Mouse (Mus musculus): ENCODE measurements at regions not wholly inside any gene's neighbourhood (a gene's known extent, or its start where the extent isn't known, plus 50 kb on each side); places are given as distances from the start of the nearest gene placed in this dataset.
"Not testable (repeated sequence)": the region's sequence is repeated elsewhere in the genome, so short reads cannot be mapped to it uniquely, and the experiment has no call there.

DNA sequence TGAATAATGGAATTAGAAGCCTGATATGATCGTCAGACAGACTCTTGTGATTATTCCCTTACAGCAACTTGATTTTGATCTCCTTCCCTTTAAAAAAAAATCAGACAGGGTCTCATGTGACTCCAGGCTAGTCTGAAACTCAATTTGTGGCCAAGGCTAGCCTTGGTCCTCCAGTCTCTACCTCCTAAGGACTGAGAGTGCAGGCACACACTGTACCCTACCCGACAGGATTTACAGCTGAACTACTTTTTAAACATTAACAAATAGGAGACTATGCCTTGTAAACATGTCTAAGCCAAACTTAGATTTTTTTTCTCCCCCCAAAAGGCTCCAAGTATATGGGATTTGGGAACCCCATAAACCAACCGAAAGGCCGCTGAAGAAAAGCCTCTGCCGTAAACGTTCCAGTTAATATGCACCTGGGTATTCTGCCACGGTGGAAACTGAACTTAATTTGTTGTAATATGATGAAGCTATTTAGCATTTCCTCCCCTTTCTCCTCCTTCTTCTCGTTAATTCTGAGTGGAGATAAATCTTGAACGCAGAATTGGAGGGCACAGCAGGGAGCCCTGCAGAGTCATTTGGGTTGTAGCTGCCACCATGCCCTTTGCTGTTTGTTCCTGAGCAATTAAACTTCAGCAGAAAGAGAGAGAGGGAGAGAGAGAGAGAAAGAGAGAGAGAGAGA is 170.0 kb upstream of the Kit start:
- no peak overlapping the region for H3K9ac ChIP-seq (ENCODE audit: low read length)
- H3K27me3 ChIP-seq (ENCODE audit: control insufficient read depth, insufficient read depth, low read length): no peaks in the 10 kb centered on the region
- H3K27ac ChIP-seq (ENCODE audit: low read depth, low read length): no peak overlapping the region
- no peak overlapping the region for H3K4me2 ChIP-seq (ENCODE audit: low read depth, low read length, severe bottlenecking)
- H3K4me1 ChIP-seq (replicated peaks; ENCODE audit: control insufficient read depth, insufficient read depth, low read length): peaks cover 9% of the 10 kb centered on the region; the same call in 1 of the 2 replicates
- H3K9me3 ChIP-seq (ENCODE audit: control insufficient read depth, low read length): no peaks in the 10 kb centered on the region
- H3K36me3 ChIP-seq (ENCODE audit: control insufficient read depth, insufficient read depth, low read length): no peaks in the 10 kb centered on the region
- DNase-seq (ENCODE audit: low spot score): no peak
- H3K4me3 ChIP-seq (ENCODE audit: low read depth, low read length): no peak overlapping the region
- no peak for ATAC-seq (replicated peaks; ENCODE audit: low FRiP score)
- WGBS: 50% methylated on average over 9 of the region's 9 CpGs

DNA sequence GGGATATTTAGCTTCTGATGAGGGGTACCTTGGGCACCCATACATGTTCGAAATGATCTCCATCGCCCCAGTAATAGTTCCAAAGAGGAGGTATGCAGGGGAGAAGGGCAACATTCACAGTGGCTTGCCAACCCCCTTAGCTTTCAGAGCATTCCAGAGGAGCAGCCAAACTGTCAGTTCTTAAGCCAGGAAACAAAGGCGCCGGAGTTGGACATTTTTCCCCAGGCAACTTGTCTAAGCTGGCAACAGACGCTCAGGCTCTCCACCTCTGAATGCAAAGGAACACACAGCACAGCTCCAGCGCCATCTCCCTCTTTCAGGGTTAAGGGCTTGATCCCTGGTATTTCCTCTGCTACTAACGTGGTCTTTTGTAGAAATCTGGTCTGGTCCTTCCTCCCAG is 169.2 kb upstream of the Kit start:
- Histone ChIP-seq H3K9me3 (ENCODE audit: control insufficient read depth, low read length) (no peaks in the 10 kb centered on the region), H3K27me3 (ENCODE audit: control insufficient read depth, insufficient read depth, low read length) (no peaks in the 10 kb centered on the region), H3K27ac (ENCODE audit: low read depth, low read length) (no peak overlapping the region), H3K4me3 (ENCODE audit: low read depth, low read length) (no peak overlapping the region), H3K9ac (ENCODE audit: low read length) (no peak overlapping the region), H3K36me3 (ENCODE audit: control insufficient read depth, insufficient read depth, low read length) (no peaks in the 10 kb centered on the region), H3K4me1 (replicated peaks; ENCODE audit: control insufficient read depth, insufficient read depth, low read length) (peaks cover 9% of the 10 kb centered on the region; the same call in 1 of the 2 replicates), H3K4me2 (ENCODE audit: low read depth, low read length, severe bottlenecking) (no peak overlapping the region)
- 35% methylated on average over 7 of the region's 7 CpGs for WGBS
- ATAC-seq (replicated peaks; ENCODE audit: low FRiP score): no peak
- no peak for DNase-seq (ENCODE audit: low spot score)

DNA sequence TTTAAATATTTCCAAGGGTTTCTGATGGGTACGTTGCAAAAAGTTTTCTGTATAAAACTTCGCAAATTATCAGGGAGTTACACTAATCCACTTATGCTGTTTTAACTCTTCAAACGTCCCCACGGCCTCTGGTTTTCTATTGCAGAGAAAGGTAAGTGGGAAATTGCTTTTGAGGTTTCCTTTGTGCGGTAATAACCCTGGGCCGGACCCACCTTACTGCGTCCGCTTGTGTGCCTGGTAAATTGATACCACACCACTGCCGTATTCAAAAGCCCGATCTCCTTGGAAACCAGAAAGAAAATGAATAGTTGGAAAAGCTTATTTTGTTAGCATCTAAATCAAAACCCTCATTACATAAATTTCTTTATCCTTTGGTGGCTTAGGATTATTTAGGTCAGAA is 167.0 kb upstream of the Kit start:
- H3K9ac ChIP-seq (ENCODE audit: low read length): no peak overlapping the region
- H3K36me3 ChIP-seq (ENCODE audit: control insufficient read depth, insufficient read depth, low read length): no peaks in the 10 kb centered on the region
- DNase-seq (ENCODE audit: low spot score): no peak
- WGBS: 31% methylated on average over 10 of the region's 10 CpGs
- H3K4me1 ChIP-seq (replicated peaks; ENCODE audit: control insufficient read depth, insufficient read depth, low read length): peaks cover 9% of the 10 kb centered on the region; the same call in 1 of the 2 replicates
- no peak for ATAC-seq (replicated peaks; ENCODE audit: low FRiP score)
- no peaks in the 10 kb centered on the region for H3K9me3 ChIP-seq (ENCODE audit: control insufficient read depth, low read length)
- H3K4me2 ChIP-seq (ENCODE audit: low read depth, low read length, severe bottlenecking): no peak overlapping the region
- H3K27ac ChIP-seq (ENCODE audit: low read depth, low read length): no peak overlapping the region
- no peaks in the 10 kb centered on the region for H3K27me3 ChIP-seq (ENCODE audit: control insufficient read depth, insufficient read depth, low read length)
- H3K4me3 ChIP-seq (ENCODE audit: low read depth, low read length): no peak overlapping the region

DNA sequence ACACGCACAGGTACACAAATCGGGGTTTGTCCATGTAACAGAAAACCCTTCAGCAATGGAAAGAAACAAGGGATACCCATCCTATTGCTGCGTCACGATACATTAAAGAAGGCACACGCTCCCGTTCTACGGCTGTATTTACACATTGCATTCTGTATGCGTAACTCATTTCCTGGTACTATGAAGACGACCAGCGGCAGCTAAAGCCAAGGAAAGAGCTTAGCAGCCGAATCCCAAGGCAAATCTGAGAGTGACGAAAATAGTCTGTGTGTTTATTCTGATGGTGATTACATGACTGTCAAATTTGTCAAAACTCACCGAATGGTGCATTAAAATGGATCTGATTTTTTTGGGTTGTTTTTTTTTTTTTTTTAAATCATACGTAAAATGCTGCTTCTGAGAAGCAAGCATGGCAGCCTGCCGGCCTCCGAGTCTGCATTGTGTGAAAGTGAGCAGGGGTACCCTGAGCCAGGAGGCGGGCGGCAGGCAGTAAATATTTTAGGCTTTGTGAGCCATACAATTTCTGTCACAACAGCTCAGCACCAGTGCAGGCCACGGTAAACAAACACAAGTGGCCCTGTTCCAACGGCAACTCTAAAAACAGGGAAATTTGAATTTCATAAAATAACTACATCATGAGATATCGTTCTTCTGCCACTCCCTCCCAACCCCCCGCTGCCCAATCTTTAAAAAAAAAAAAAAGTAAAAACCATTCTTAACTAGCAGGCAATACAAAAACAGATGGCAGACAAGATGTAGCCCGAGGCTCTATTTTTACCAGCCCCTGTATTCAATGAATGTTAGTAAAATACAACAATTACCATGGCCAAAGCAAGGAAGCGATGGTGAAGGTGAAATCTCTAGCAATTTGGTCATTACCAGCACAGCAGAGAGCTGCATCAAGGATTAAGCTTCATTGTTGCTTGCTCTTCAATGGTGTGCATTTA is 164.2 kb upstream of the Kit start:
- no peak for ATAC-seq (replicated peaks; ENCODE audit: low FRiP score)

DNA sequence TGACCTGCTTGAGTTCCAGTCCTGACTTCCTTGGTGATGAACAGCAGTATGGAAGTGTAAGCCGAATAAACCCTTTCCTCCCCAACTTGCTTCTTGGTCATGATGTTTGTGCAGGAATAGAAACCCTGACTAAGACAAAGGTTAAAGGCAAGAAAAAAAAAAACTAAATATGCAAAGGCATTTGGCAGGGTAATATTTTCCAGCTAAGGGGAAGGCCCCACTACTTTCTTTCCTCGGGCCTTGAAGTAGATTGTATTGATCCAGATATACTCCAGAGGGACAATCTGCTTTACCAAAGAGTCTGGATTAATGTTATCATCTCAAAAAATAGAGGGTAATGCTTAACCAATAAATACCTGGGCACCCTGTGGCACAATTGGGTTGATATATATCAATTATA is 155.4 kb upstream of the Kit start:
- H3K36me3 ChIP-seq (ENCODE audit: control insufficient read depth, insufficient read depth, low read length); H3K4me2 ChIP-seq (ENCODE audit: low read depth, low read length, severe bottlenecking); H3K27ac ChIP-seq (ENCODE audit: low read depth, low read length); H3K4me1 ChIP-seq (replicated peaks; ENCODE audit: control insufficient read depth, insufficient read depth, low read length); H3K27me3 ChIP-seq (ENCODE audit: control insufficient read depth, insufficient read depth, low read length); H3K9me3 ChIP-seq (ENCODE audit: control insufficient read depth, low read length); H3K4me3 ChIP-seq (ENCODE audit: low read depth, low read length); DNase-seq (ENCODE audit: low spot score); ATAC-seq (replicated peaks; ENCODE audit: low FRiP score); H3K9ac ChIP-seq (ENCODE audit: low read length): not testable (repeated sequence)
- WGBS: 86% methylated on average over 1 of the region's 2 CpGs

More for the DNA sequence above, 164.2 kb upstream of the Kit start:
- 89% methylated on average over 24 of the region's 24 CpGs for WGBS
- H3K9ac ChIP-seq (ENCODE audit: low read length): no peak overlapping the region
- no peaks in the 10 kb centered on the region for H3K36me3 ChIP-seq (ENCODE audit: control insufficient read depth, insufficient read depth, low read length)
- no peak overlapping the region for H3K4me3 ChIP-seq (ENCODE audit: low read depth, low read length)
- H3K27ac ChIP-seq (ENCODE audit: low read depth, low read length): no peak overlapping the region
- no peaks in the 10 kb centered on the region for H3K27me3 ChIP-seq (ENCODE audit: control insufficient read depth, insufficient read depth, low read length)
- H3K4me2 ChIP-seq (ENCODE audit: low read depth, low read length, severe bottlenecking): no peak overlapping the region
- no peak for DNase-seq (ENCODE audit: low spot score)
- H3K4me1 ChIP-seq (replicated peaks; ENCODE audit: control insufficient read depth, insufficient read depth, low read length): peaks cover 8% of the 10 kb centered on the region; the same call in 1 of the 2 replicates
- no peaks in the 10 kb centered on the region for H3K9me3 ChIP-seq (ENCODE audit: control insufficient read depth, low read length)

DNA sequence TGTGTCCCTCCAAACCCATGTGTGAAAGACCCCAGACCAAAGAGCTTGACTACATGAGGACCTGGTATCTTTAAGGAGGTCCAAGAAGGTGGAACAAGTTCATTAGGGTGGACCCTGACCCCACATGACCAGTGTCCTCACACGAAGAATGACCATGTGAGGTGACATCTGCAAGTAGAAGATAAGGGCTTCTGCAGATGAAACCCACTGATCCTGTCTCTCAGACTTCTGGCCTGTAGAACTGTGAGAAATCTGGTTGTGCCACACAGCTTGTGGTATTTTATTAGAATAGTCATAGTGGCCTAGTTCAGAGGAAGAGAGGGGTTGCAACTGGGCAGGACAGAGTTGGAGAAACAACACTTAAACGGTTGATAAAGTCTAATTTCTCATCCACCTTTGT is 141.8 kb upstream of the Kit start:
- Histone ChIP-seq H3K27me3 (ENCODE audit: control insufficient read depth, insufficient read depth, low read length) (no peaks in the 10 kb centered on the region), H3K4me2 (ENCODE audit: low read depth, low read length, severe bottlenecking) (no peak overlapping the region), H3K4me1 (replicated peaks; ENCODE audit: control insufficient read depth, insufficient read depth, low read length) (0 out of 2 replicates have a peak, but pooled peaks cover 2% of the 10 kb centered on the region), H3K36me3 (ENCODE audit: control insufficient read depth, insufficient read depth, low read length) (no peaks in the 10 kb centered on the region), H3K9me3 (ENCODE audit: control insufficient read depth, low read length) (no peaks in the 10 kb centered on the region), H3K4me3 (ENCODE audit: low read depth, low read length) (no peak overlapping the region), H3K9ac (ENCODE audit: low read length) (no peak overlapping the region), H3K27ac (ENCODE audit: low read depth, low read length) (no peak overlapping the region)
- ATAC-seq (replicated peaks; ENCODE audit: low FRiP score) (no peak), DNase-seq (ENCODE audit: low spot score) (no peak)
- 88% methylated on average over 2 of the region's 2 CpGs for WGBS

DNA sequence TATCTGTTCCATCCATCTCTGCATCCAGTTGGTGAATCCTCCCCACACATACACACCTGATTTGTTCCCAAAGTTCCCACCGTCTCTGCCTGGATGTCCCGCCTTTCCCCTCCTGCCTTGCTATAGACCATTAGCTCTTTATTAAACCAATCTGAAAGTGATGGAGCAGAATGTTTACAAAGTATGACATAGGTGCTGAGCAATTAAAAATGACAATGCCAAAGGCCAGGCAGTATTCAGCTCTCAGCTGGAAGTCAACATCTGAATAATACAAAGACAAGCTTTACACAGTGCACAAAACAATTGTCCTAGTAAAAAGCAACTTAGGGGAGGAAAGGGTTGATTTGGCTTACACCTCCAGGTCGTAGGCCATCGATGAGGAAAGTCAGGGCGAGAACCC is 136.8 kb upstream of the Kit start:
- no peak overlapping the region for H3K9ac ChIP-seq (ENCODE audit: low read length)
- 66% methylated on average over 5 of the region's 5 CpGs for WGBS
- no peak for ATAC-seq (replicated peaks; ENCODE audit: low FRiP score)
- H3K27ac ChIP-seq (ENCODE audit: low read depth, low read length): no peak overlapping the region
- H3K27me3 ChIP-seq (ENCODE audit: control insufficient read depth, insufficient read depth, low read length): no peaks in the 10 kb centered on the region
- no peaks in the 10 kb centered on the region for H3K36me3 ChIP-seq (ENCODE audit: control insufficient read depth, insufficient read depth, low read length)
- no peaks in the 10 kb centered on the region for H3K4me1 ChIP-seq (replicated peaks; ENCODE audit: control insufficient read depth, insufficient read depth, low read length)
- H3K9me3 ChIP-seq (ENCODE audit: control insufficient read depth, low read length): no peaks in the 10 kb centered on the region
- H3K4me2 ChIP-seq (ENCODE audit: low read depth, low read length, severe bottlenecking): no peak overlapping the region
- no peak for DNase-seq (ENCODE audit: low spot score)
- no peak overlapping the region for H3K4me3 ChIP-seq (ENCODE audit: low read depth, low read length)

DNA sequence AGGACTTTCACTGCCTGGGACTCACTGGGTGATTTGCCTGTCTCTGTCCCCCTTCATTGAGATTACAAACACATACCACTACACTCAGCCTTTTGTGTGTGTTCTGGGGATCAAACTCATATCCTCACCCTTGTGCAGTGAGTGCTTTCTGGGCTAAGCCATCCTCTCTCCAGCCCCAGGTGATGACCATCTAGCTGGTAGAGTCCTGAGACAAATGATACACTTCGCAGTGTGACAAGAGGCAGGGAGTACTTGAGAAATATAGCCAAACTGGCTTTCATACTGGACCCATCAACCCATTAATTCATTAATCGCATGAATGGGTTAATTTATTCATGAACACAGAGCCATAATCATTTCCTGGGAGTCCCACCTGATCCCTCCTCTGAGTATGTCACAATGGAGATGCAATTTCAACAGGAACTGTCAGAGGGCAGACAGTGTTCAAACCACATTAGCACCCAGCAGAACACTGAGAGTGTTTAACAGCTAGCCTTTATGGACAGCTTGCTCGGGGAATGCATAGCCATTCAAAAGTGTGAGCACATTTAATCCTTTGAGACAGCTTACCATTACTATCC is 130.6 kb upstream of the Kit start:
- no peak overlapping the region for H3K27ac ChIP-seq (ENCODE audit: low read depth, low read length)
- ATAC-seq (replicated peaks; ENCODE audit: low FRiP score) (no peak), DNase-seq (ENCODE audit: low spot score) (peak; percentile 27)

More for the DNA sequence above, 130.6 kb upstream of the Kit start:
- 84% methylated on average over 3 of the region's 3 CpGs for WGBS
- no peaks in the 10 kb centered on the region for H3K36me3 ChIP-seq (ENCODE audit: control insufficient read depth, insufficient read depth, low read length)
- H3K9ac ChIP-seq (ENCODE audit: low read length): no peak overlapping the region
- no peaks in the 10 kb centered on the region for H3K9me3 ChIP-seq (ENCODE audit: control insufficient read depth, low read length)
- H3K27me3 ChIP-seq (ENCODE audit: control insufficient read depth, insufficient read depth, low read length): no peaks in the 10 kb centered on the region
- H3K4me3 ChIP-seq (ENCODE audit: low read depth, low read length): no peak overlapping the region
- H3K4me2 ChIP-seq (ENCODE audit: low read depth, low read length, severe bottlenecking): no peak overlapping the region
- no peaks in the 10 kb centered on the region for H3K4me1 ChIP-seq (replicated peaks; ENCODE audit: control insufficient read depth, insufficient read depth, low read length)

All from forebrain, embryonic 11.5 days (tissue).